Mouse (Mus musculus): Measurements from ENCODE around the gene Tipin. TPM values are rescaled to one million over a fixed set of nuclear protein-coding genes. Genes with fewer than 3 reads are reported as not detected.

The Tipin gene
- total RNA-seq (2014; rRNA removed) (47.4 and 58.1 TPM in 2 replicates), polyA plus RNA-seq (2015; fragmentation: Nextera tagmentation; extraction: Ambion mirVana) (71.1 and 73.2 TPM in 2 replicates)

GRCm38 (mm10) chr9:64281105-64281780 is at the start of gene Tipin:
Tipin (plus strand) TSS chr9:64281581.
- H3K27me3 ChIP-seq (ENCODE audit: insufficient read depth, low read length): no peaks in the 10 kb centered on the region
- no peak for TF ChIP-seq CTCF (IDR thresholded peaks at IDR 0.05)
- peak within 1 kb of the TSS; percentile 68 for H3K4me3 ChIP-seq (ENCODE audit: low read depth, low read length)
- DNase-seq (ENCODE audit: low spot score) (peak; percentile 95), ATAC-seq (ENCODE audit: low FRiP score) (peak; percentile 91)
- H3K9me3 ChIP-seq (ENCODE audit: low read length): no peaks in the 10 kb centered on the region
- H3K4me2 ChIP-seq (ENCODE audit: low read depth, low read length, poor library complexity, severe bottlenecking): peak within 1 kb of the TSS; percentile 56
- H3K9ac ChIP-seq (replicated peaks; ENCODE audit: low read length, poor library complexity, severe bottlenecking): peak within 1 kb of the TSS; percentile 75
- peaks cover 8% of the 10 kb centered on the region; the same call in 1 of the 2 replicates for H3K4me1 ChIP-seq (ENCODE audit: insufficient read depth, low read length)
- no peaks in the 10 kb centered on the region for H3K36me3 ChIP-seq (ENCODE audit: insufficient read depth, low read length)
- 3% methylated on average over 46 of the region's 46 CpGs for WGBS
- H3K27ac ChIP-seq (ENCODE audit: low read depth, low read length): peak within 1 kb of the TSS; percentile 80

- Histone ChIP-seq H3K36me3 (ENCODE audit: insufficient read depth, low read length) (no peaks in the 10 kb centered on the region), H3K9me3 (ENCODE audit: low read length) (no peaks in the 10 kb centered on the region), H3K4me3 (ENCODE audit: low read depth, low read length) (no peak overlapping the region), H3K9ac (replicated peaks; ENCODE audit: low read length, poor library complexity, severe bottlenecking) (no peak overlapping the region), H3K27me3 (ENCODE audit: insufficient read depth, low read length) (no peaks in the 10 kb centered on the region), H3K27ac (ENCODE audit: low read depth, low read length) (0 out of 2 replicates have a peak overlapping the region, but pooled peaks have one; percentile 43), H3K4me1 (ENCODE audit: insufficient read depth, low read length) (no peaks in the 10 kb centered on the region), H3K4me2 (ENCODE audit: low read depth, low read length, poor library complexity, severe bottlenecking) (no peak overlapping the region)
- ATAC-seq (ENCODE audit: low FRiP score): no peak
- no peak for TF ChIP-seq CTCF (IDR thresholded peaks at IDR 0.05)
- 74% methylated on average over 3 of the region's 3 CpGs for WGBS
- DNase-seq (ENCODE audit: low spot score): peak; percentile 12
Observed at GRCm38 (mm10) chr9:64231674-64232073, 49.7 kb upstream of the Tipin start.

- Histone ChIP-seq H3K4me1 (ENCODE audit: insufficient read depth, low read length) (no peaks in the 10 kb centered on the region), H3K27ac (ENCODE audit: low read depth, low read length) (0 out of 2 replicates have a peak overlapping the region, but pooled peaks have one; percentile 43), H3K36me3 (ENCODE audit: insufficient read depth, low read length) (no peaks in the 10 kb centered on the region), H3K9ac (replicated peaks; ENCODE audit: low read length, poor library complexity, severe bottlenecking) (no peak overlapping the region), H3K9me3 (ENCODE audit: low read length) (no peaks in the 10 kb centered on the region), H3K4me3 (ENCODE audit: low read depth, low read length) (no peak overlapping the region), H3K4me2 (ENCODE audit: low read depth, low read length, poor library complexity, severe bottlenecking) (no peak overlapping the region), H3K27me3 (ENCODE audit: insufficient read depth, low read length) (no peaks in the 10 kb centered on the region)
- ATAC-seq (ENCODE audit: low FRiP score) (no peak), DNase-seq (ENCODE audit: low spot score) (peak; percentile 16)
- WGBS: 68% methylated on average over 9 of the region's 9 CpGs
- TF ChIP-seq CTCF (IDR thresholded peaks at IDR 0.05): no peak
Observed at GRCm38 (mm10) chr9:64232257-64232957, 49.0 kb upstream of the Tipin start.

GRCm38 (mm10) chr9:64233656-64234055 is 47.7 kb upstream of the Tipin start:
- H3K4me1 ChIP-seq (ENCODE audit: insufficient read depth, low read length): no peaks in the 10 kb centered on the region
- 55% methylated on average over 5 of the region's 5 CpGs for WGBS
- H3K27ac ChIP-seq (ENCODE audit: low read depth, low read length): no peak overlapping the region
- no peak overlapping the region for H3K4me3 ChIP-seq (ENCODE audit: low read depth, low read length)
- no peak for TF ChIP-seq CTCF (IDR thresholded peaks at IDR 0.05)
- DNase-seq (ENCODE audit: low spot score): no peak
- H3K27me3 ChIP-seq (ENCODE audit: insufficient read depth, low read length): no peaks in the 10 kb centered on the region
- no peak overlapping the region for H3K4me2 ChIP-seq (ENCODE audit: low read depth, low read length, poor library complexity, severe bottlenecking)
- ATAC-seq (ENCODE audit: low FRiP score): no peak
- H3K36me3 ChIP-seq (ENCODE audit: insufficient read depth, low read length): no peaks in the 10 kb centered on the region
- no peaks in the 10 kb centered on the region for H3K9me3 ChIP-seq (ENCODE audit: low read length)
- H3K9ac ChIP-seq (replicated peaks; ENCODE audit: low read length, poor library complexity, severe bottlenecking): no peak overlapping the region

GRCm38 (mm10) chr9:64234768-64235435 is 46.5 kb upstream of the Tipin start, which contains the start of gene Uchl4:
Uchl4 (plus strand) TSS chr9:64235201.
- Histone ChIP-seq H3K36me3 (ENCODE audit: insufficient read depth, low read length) (no peaks in the 10 kb centered on the region), H3K4me2 (ENCODE audit: low read depth, low read length, poor library complexity, severe bottlenecking) (no peak within 1 kb of the TSS), H3K9me3 (ENCODE audit: low read length) (no peaks in the 10 kb centered on the region), H3K27ac (ENCODE audit: low read depth, low read length) (no peak within 1 kb of the TSS), H3K4me1 (ENCODE audit: insufficient read depth, low read length) (no peaks in the 10 kb centered on the region), H3K9ac (replicated peaks; ENCODE audit: low read length, poor library complexity, severe bottlenecking) (no peak within 1 kb of the TSS), H3K4me3 (ENCODE audit: low read depth, low read length) (no peak within 1 kb of the TSS), H3K27me3 (ENCODE audit: insufficient read depth, low read length) (no peaks in the 10 kb centered on the region)
- no peak for TF ChIP-seq CTCF (IDR thresholded peaks at IDR 0.05)
- 95% methylated on average over 8 of the region's 8 CpGs for WGBS
- DNase-seq (ENCODE audit: low spot score) (no peak), ATAC-seq (ENCODE audit: low FRiP score) (no peak)

Data from midbrain, postnatal 0 days (tissue).